ENCODE assay signal across 11 mouse cellular contexts in the genomic region with DNA sequence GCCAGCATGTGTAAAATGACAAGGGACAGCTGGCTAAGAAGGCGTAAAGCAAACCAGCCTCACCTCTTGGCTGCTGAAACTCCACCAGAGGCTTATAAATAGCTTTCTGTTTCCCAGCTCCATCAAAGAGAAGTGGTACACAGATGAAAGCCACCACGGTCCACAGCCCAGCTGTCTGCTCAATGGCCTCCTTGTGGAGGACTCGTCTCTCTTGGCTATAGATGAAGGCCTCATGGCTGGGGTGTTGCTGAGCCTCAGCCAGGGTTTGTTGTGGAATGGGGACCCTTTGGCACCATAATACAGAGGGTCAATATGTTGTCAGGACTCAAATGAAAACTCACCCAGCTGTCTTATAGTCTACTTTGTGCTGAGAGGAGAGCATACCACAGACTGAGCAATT.
DNase-seq lines count a peak whose midpoint lies in the region; ATAC-seq and TF ChIP-seq lines count a peak whose summit lies in the region.
"Had no signal": no experiment of that assay in that cellular context is flagged by ENCODE, and none has a peak within 500 bp of the region (broad histone marks: within the 10 kb centered on the region; RNA-seq: fewer than 3 reads in every experiment).

No protein-coding gene starts in this region.

- TF ChIP-seq POLR2A in brain, embryonic 14.5 days (IDR thresholded peaks at IDR 0.05; ENCODE audit: borderline replicate concordance, extremely low read depth, insufficient read depth, insufficient read length, poor library complexity, severe bottlenecking), result no peak

- H3K9me3 ChIP-seq in kidney, embryonic 14.5 days (ENCODE audit: control insufficient read depth, low read length), result no peaks in the 10 kb centered on the region
- no peaks in the 10 kb centered on the region for H3K9me3 ChIP-seq in lung, embryonic 14.5 days (ENCODE audit: low read depth, low read length)
- H3K9me3 ChIP-seq: embryonic facial prominence, embryonic 15.5 days; neural tube, embryonic 12.5 days had no signal

- no peak overlapping the region for H3K4me3 ChIP-seq in kidney, embryonic 14.5 days (ENCODE audit: low read length)
- no peak overlapping the region for H3K4me3 ChIP-seq in lung, embryonic 14.5 days (ENCODE audit: low read depth, low read length)
- H3K4me3 ChIP-seq: embryonic facial prominence, embryonic 15.5 days; neural tube, embryonic 12.5 days had no signal

- no peaks in the 10 kb centered on the region for H3K27me3 ChIP-seq in kidney, embryonic 14.5 days (ENCODE audit: control insufficient read depth, insufficient read depth, low read length)
- no peaks in the 10 kb centered on the region for H3K27me3 ChIP-seq in lung, embryonic 14.5 days (ENCODE audit: insufficient read depth, low read length)
- H3K27me3 ChIP-seq: embryonic facial prominence, embryonic 15.5 days; neural tube, embryonic 12.5 days had no signal

- no peak overlapping the region for H3K4me2 ChIP-seq in kidney, embryonic 14.5 days (replicated peaks; ENCODE audit: low read depth, low read length)
- H3K4me2 ChIP-seq in lung, embryonic 14.5 days, result no peak overlapping the region
- H3K4me2 ChIP-seq: embryonic facial prominence, embryonic 15.5 days; neural tube, embryonic 12.5 days had no signal

- no peaks in the 10 kb centered on the region for H3K36me3 ChIP-seq in kidney, embryonic 14.5 days (ENCODE audit: control insufficient read depth, insufficient read depth, low read length)
- no peaks in the 10 kb centered on the region for H3K36me3 ChIP-seq in lung, embryonic 14.5 days (ENCODE audit: insufficient read depth)
- H3K36me3 ChIP-seq: embryonic facial prominence, embryonic 15.5 days; neural tube, embryonic 12.5 days had no signal

- WGBS in kidney, embryonic 14.5 days, result 36% methylated on average over 3 of the region's 3 CpGs
- 18% methylated on average over 3 of the region's 3 CpGs for WGBS in lung, embryonic 14.5 days

- no peak overlapping the region for H3K9ac ChIP-seq in kidney, embryonic 14.5 days (ENCODE audit: low read depth, low read length)
- no peak overlapping the region for H3K9ac ChIP-seq in lung, embryonic 14.5 days
- H3K9ac ChIP-seq: embryonic facial prominence, embryonic 15.5 days; liver, embryonic 14.5 days; neural tube, embryonic 12.5 days had no signal

- no peak for TF ChIP-seq CTCF in brain, embryonic 14.5 days (IDR thresholded peaks at IDR 0.05; ENCODE audit: borderline replicate concordance, extremely low read depth, insufficient read depth, insufficient read length)
- TF ChIP-seq CTCF in lung, embryonic 14.5 days (IDR thresholded peaks at IDR 0.05; ENCODE audit: low read depth), result peak; percentile 7; the same call in 1 of the 2 replicates

- no peak overlapping the region for H3K27ac ChIP-seq in kidney, embryonic 14.5 days (ENCODE audit: low read depth, low read length)
- no peak overlapping the region for H3K27ac ChIP-seq in lung, embryonic 14.5 days (ENCODE audit: low read depth)
- H3K27ac ChIP-seq: embryonic facial prominence, embryonic 15.5 days; liver, embryonic 14.5 days; neural tube, embryonic 12.5 days had no signal

- ATAC-seq in kidney, embryonic 14.5 days (ENCODE audit: low FRiP score, low TSS enrichment), result peak; percentile 71; the same call in 1 of the 2 replicates
- peak; percentile 99 for ATAC-seq in lung, embryonic 14.5 days (ENCODE audit: insufficient read depth)

- DNase-seq in kidney, postnatal 14 days, result no peak
- DNase-seq in brain, embryonic 14.5 days (ENCODE audit: low read depth), result peak; percentile 42
- peak; percentile 26 to 51 for DNase-seq in frontal cortex, postnatal 14 days (ENCODE audit: low spot score in 2 of 2)
- DNase-seq in lung, embryonic 14.5 days, result peak; percentile 77
- no peak for DNase-seq in spleen, postnatal 14 days (ENCODE audit: low spot score in 2 of 2)
- no peak for DNase-seq in spleen, postnatal 10 days (ENCODE audit: low spot score in 2 of 2)
- DNase-seq: heart, postnatal 36 days had no signal

- H3K4me1 ChIP-seq in kidney, embryonic 14.5 days (ENCODE audit: control insufficient read depth, insufficient read depth, low read length), result 0 out of 2 replicates have a peak, but pooled peaks cover 2% of the 10 kb centered on the region
- H3K4me1 ChIP-seq in lung, embryonic 14.5 days (ENCODE audit: insufficient read depth), result no peaks in the 10 kb centered on the region
- H3K4me1 ChIP-seq: embryonic facial prominence, embryonic 15.5 days had no signal

Comparison
In these comparisons a context has a peak if more than half of its experiments do, and no peak if none do; other contexts are left out.
1. DNase-seq: peak in brain, embryonic 14.5 days (single experiment), frontal cortex, postnatal 14 days (2 of 2) and lung, embryonic 14.5 days (single experiment); none in kidney, postnatal 14 days (single experiment), spleen, postnatal 14 days (0 of 2) and spleen, postnatal 10 days (0 of 2).